Mouse (Mus musculus): ENCODE measurements at regions not wholly inside any gene's neighbourhood (a gene's known extent, or its start where the extent isn't known, plus 50 kb on each side); places are given as distances from the start of the nearest gene placed in this dataset.

GRCm38 (mm10) chr13:28858001-28858400, 95.5 kb downstream of the Sox4 start:
- H3K4me1 ChIP-seq (ENCODE audit: control insufficient read depth in 1 of 2, insufficient read depth in 2 of 2, low read length in 2 of 2): no peaks in the 10 kb centered on the region
- H3K36me3 ChIP-seq (ENCODE audit: control insufficient read depth in 1 of 2, insufficient read depth in 2 of 2, low read length in 2 of 2): no peaks in the 10 kb centered on the region
- H3K9ac ChIP-seq (ENCODE audit: control insufficient read depth, low read depth, low read length, poor library complexity, severe bottlenecking): no peak overlapping the region
- H3K4me3 ChIP-seq (ENCODE audit: control insufficient read depth in 1 of 2, insufficient read depth in 1 of 2, low read depth in 2 of 2, low read length in 2 of 2): no peak overlapping the region
- no peaks in the 10 kb centered on the region for H3K79me2 ChIP-seq (ENCODE audit: control insufficient read depth, insufficient read depth, low read length, poor library complexity)
- H3K9me3 ChIP-seq (replicated peaks; ENCODE audit: insufficient read depth, low read length): no peaks in the 10 kb centered on the region
- no peaks in the 10 kb centered on the region for H3K27me3 ChIP-seq (ENCODE audit: control insufficient read depth in 1 of 2, insufficient read depth in 2 of 2, low read length in 2 of 2)
- no peak for DNase-seq (ENCODE audit: low read depth, low spot score)
- no peak overlapping the region for H3K27ac ChIP-seq (ENCODE audit: control insufficient read depth, low read depth, low read length)
- TF ChIP-seq CHD2 (IDR thresholded peaks at IDR 0.05; ENCODE audit: low read length): no peak
- no peak for TF ChIP-seq CHD1 (IDR thresholded peaks at IDR 0.05; ENCODE audit: low read depth, low read length)
- TF ChIP-seq ETS1 (IDR thresholded peaks at IDR 0.05; ENCODE audit: low read depth, low read length): no peak
- TF ChIP-seq ZKSCAN1 (IDR thresholded peaks at IDR 0.05; ENCODE audit: low read depth, low read length): no peak
- no peak for TF ChIP-seq MYC (IDR thresholded peaks at IDR 0.05; ENCODE audit: low read depth, low read length)
- TF ChIP-seq SMC3 (IDR thresholded peaks at IDR 0.05; ENCODE audit: low read depth, low read length): no peak
- TF ChIP-seq MAZ (IDR thresholded peaks at IDR 0.05; ENCODE audit: low read depth, low read length): no peak
- TF ChIP-seq HCFC1 (IDR thresholded peaks at IDR 0.05; ENCODE audit: low read depth, low read length): no peak
- no peak for TF ChIP-seq EP300 (IDR thresholded peaks at IDR 0.05; ENCODE audit: low read depth in 1 of 2, low read length in 2 of 2)
- no peak for TF ChIP-seq TCF12 (IDR thresholded peaks at IDR 0.05; ENCODE audit: low read depth, low read length)
- TF ChIP-seq ZC3H11A (IDR thresholded peaks at IDR 0.05; ENCODE audit: low read depth, low read length): no peak
- no peak for TF ChIP-seq POLR2A (IDR thresholded peaks at IDR 0.05; ENCODE audit: control insufficient read depth in 1 of 2, insufficient read depth in 1 of 2, low read depth in 1 of 2, low read length in 2 of 2, poor library complexity in 1 of 2)
- no peak for TF ChIP-seq USF2 (IDR thresholded peaks at IDR 0.05; ENCODE audit: borderline replicate concordance in 1 of 2, insufficient read depth in 1 of 2, low read depth in 1 of 2, low read length in 2 of 2)
- TF ChIP-seq TBP (IDR thresholded peaks at IDR 0.05; ENCODE audit: low read depth, low read length): no peak
- no peak for TF ChIP-seq ELF1 (IDR thresholded peaks at IDR 0.05; ENCODE audit: low read depth, low read length)
- no peak for TF ChIP-seq BHLHE40 (IDR thresholded peaks at IDR 0.05; ENCODE audit: borderline replicate concordance, low read depth, low read length)
- TF ChIP-seq MYB (IDR thresholded peaks at IDR 0.05; ENCODE audit: low read depth, low read length): no peak

- DNase-seq (ENCODE audit: low read depth, low spot score): no peak
- Histone ChIP-seq H3K36me3 (ENCODE audit: control insufficient read depth in 1 of 2, insufficient read depth in 2 of 2, low read length in 2 of 2) (no peaks in the 10 kb centered on the region), H3K4me1 (ENCODE audit: control insufficient read depth in 1 of 2, insufficient read depth in 2 of 2, low read length in 2 of 2) (no peaks in the 10 kb centered on the region), H3K4me3 (ENCODE audit: control insufficient read depth in 1 of 2, insufficient read depth in 1 of 2, low read depth in 2 of 2, low read length in 2 of 2) (no peak overlapping the region), H3K9ac (ENCODE audit: control insufficient read depth, low read depth, low read length, poor library complexity, severe bottlenecking) (no peak overlapping the region), H3K79me2 (ENCODE audit: control insufficient read depth, insufficient read depth, low read length, poor library complexity) (no peaks in the 10 kb centered on the region), H3K27ac (ENCODE audit: control insufficient read depth, low read depth, low read length) (no peak overlapping the region), H3K9me3 (replicated peaks; ENCODE audit: insufficient read depth, low read length) (no peaks in the 10 kb centered on the region), H3K27me3 (ENCODE audit: control insufficient read depth in 1 of 2, insufficient read depth in 2 of 2, low read length in 2 of 2) (no peaks in the 10 kb centered on the region)
- TF ChIP-seq TBP (IDR thresholded peaks at IDR 0.05; ENCODE audit: low read depth, low read length): no peak
- TF ChIP-seq POLR2A (IDR thresholded peaks at IDR 0.05; ENCODE audit: control insufficient read depth in 1 of 2, insufficient read depth in 1 of 2, low read depth in 1 of 2, low read length in 2 of 2, poor library complexity in 1 of 2): no peak
- no peak for TF ChIP-seq USF2 (IDR thresholded peaks at IDR 0.05; ENCODE audit: borderline replicate concordance in 1 of 2, insufficient read depth in 1 of 2, low read depth in 1 of 2, low read length in 2 of 2)
- no peak for TF ChIP-seq RCOR1 (IDR thresholded peaks at IDR 0.05; ENCODE audit: low read depth, low read length)
- no peak for TF ChIP-seq BHLHE40 (IDR thresholded peaks at IDR 0.05; ENCODE audit: borderline replicate concordance, low read depth, low read length)
- no peak for TF ChIP-seq ETS1 (IDR thresholded peaks at IDR 0.05; ENCODE audit: low read depth, low read length)
- no peak for TF ChIP-seq CHD1 (IDR thresholded peaks at IDR 0.05; ENCODE audit: low read depth, low read length)
- no peak for TF ChIP-seq RAD21 (IDR thresholded peaks at IDR 0.05; ENCODE audit: low read depth, low read length)
- TF ChIP-seq EP300 (IDR thresholded peaks at IDR 0.05; ENCODE audit: low read depth in 1 of 2, low read length in 2 of 2): no peak
- TF ChIP-seq ELF1 (IDR thresholded peaks at IDR 0.05; ENCODE audit: low read depth, low read length): no peak
- no peak for TF ChIP-seq ZKSCAN1 (IDR thresholded peaks at IDR 0.05; ENCODE audit: low read depth, low read length)
- TF ChIP-seq TAL1 (IDR thresholded peaks at IDR 0.05; ENCODE audit: low read length): no peak
Measured at GRCm38 (mm10) chr13:28857201-28857600, 96.3 kb downstream of the Sox4 start.

All from MEL (cell line).